In genomic region chr3:77695571-77695970, GRCm38 (mm10) we compare ENCODE assay signal across 26 mouse cellular contexts.
"Had no signal": no experiment of that assay in that cellular context is flagged by ENCODE, and none has a peak within 500 bp of the region (broad histone marks: within the 10 kb centered on the region; RNA-seq: fewer than 3 reads in every experiment).

No protein-coding gene starts in this region.

- H3K9me3 ChIP-seq: heart, embryonic 10.5 days; heart, embryonic 12.5 days; hindbrain, embryonic 10.5 days; hindbrain, embryonic 12.5 days; intestine, embryonic 15.5 days; limb, embryonic 13.5 days; limb, embryonic 15.5 days; liver, embryonic 12.5 days had no signal

- H3K27ac ChIP-seq: gastrocnemius, adult 2 months; heart, embryonic 10.5 days; hindbrain, embryonic 10.5 days; hindbrain, embryonic 12.5 days; hindbrain, embryonic 14.5 days; intestine, embryonic 15.5 days; layer of hippocampus, adult 2 months; limb, embryonic 13.5 days; limb, embryonic 15.5 days; liver, embryonic 12.5 days; liver, embryonic 14.5 days had no signal

- H3K9ac ChIP-seq: heart, embryonic 12.5 days; hindbrain, embryonic 12.5 days; hindbrain, embryonic 14.5 days; intestine, embryonic 15.5 days; limb, embryonic 13.5 days; limb, embryonic 15.5 days; liver, embryonic 12.5 days; liver, embryonic 14.5 days had no signal

- DNase-seq: gastrocnemius, adult 2 months; gastrocnemius, postnatal 10 days; gastrocnemius, postnatal 25 days; heart, adult 18-20 months; heart, postnatal 4 days; kidney, adult 18-20 months; kidney, adult 8-10 months; kidney, postnatal 10 days; kidney, postnatal 25 days; kidney, postnatal 4 days; layer of hippocampus, postnatal 36 days; left cerebral cortex, postnatal 4 days had no signal

- H3K27me3 ChIP-seq: heart, embryonic 12.5 days; hindbrain, embryonic 12.5 days; intestine, embryonic 15.5 days; limb, embryonic 13.5 days; limb, embryonic 15.5 days; liver, embryonic 12.5 days had no signal

- H3K4me1 ChIP-seq: heart, embryonic 10.5 days; heart, embryonic 12.5 days; hindbrain, embryonic 10.5 days; hindbrain, embryonic 12.5 days; intestine, embryonic 15.5 days; limb, embryonic 13.5 days; limb, embryonic 15.5 days; liver, embryonic 12.5 days had no signal

- H3K4me2 ChIP-seq: heart, embryonic 12.5 days; hindbrain, embryonic 12.5 days; hindbrain, embryonic 14.5 days; intestine, embryonic 15.5 days; limb, embryonic 13.5 days; limb, embryonic 15.5 days; liver, embryonic 12.5 days had no signal

- H3K4me3 ChIP-seq: gastrocnemius, adult 2 months; heart, embryonic 10.5 days; heart, embryonic 12.5 days; hindbrain, embryonic 10.5 days; hindbrain, embryonic 12.5 days; intestine, embryonic 15.5 days; layer of hippocampus, adult 2 months; limb, embryonic 13.5 days; limb, embryonic 15.5 days; liver, embryonic 12.5 days had no signal

- H3K36me3 ChIP-seq: heart, embryonic 10.5 days; heart, embryonic 12.5 days; hindbrain, embryonic 10.5 days; hindbrain, embryonic 12.5 days; intestine, embryonic 15.5 days; limb, embryonic 13.5 days; limb, embryonic 15.5 days; liver, embryonic 12.5 days had no signal

- ATAC-seq: hindbrain, embryonic 16.5 days; inflammation-experienced regulatory T-cells, adult 6 months; intestine, embryonic 15.5 days; intestine, postnatal 0 days; liver, embryonic 12.5 days had no signal
